Mouse (Mus musculus) adrenal gland, adult 10 weeks (tissue): ENCODE results near the gene Inhba. TPM values are rescaled to one million over a fixed set of nuclear protein-coding genes. Genes with fewer than 3 reads are reported as not detected.

Experiments used
- polyA plus RNA-seq: library from polyadenylated mRNA; stranded (reverse); fragments of 350-450 nt; fragmentation: Illumina TruSeq; extraction: RNeasy Lipid Tissue Mini Kit (QIAGEN cat#74804); gene quantifications from one replicate; pipeline ENCODE4 v1.2.3, GENCODE M21; 2014; ENCODE audit warnings: low read depth, low replicate concordance

Gene Inhba
- 3.8 TPM for polyA plus RNA-seq

DNA sequence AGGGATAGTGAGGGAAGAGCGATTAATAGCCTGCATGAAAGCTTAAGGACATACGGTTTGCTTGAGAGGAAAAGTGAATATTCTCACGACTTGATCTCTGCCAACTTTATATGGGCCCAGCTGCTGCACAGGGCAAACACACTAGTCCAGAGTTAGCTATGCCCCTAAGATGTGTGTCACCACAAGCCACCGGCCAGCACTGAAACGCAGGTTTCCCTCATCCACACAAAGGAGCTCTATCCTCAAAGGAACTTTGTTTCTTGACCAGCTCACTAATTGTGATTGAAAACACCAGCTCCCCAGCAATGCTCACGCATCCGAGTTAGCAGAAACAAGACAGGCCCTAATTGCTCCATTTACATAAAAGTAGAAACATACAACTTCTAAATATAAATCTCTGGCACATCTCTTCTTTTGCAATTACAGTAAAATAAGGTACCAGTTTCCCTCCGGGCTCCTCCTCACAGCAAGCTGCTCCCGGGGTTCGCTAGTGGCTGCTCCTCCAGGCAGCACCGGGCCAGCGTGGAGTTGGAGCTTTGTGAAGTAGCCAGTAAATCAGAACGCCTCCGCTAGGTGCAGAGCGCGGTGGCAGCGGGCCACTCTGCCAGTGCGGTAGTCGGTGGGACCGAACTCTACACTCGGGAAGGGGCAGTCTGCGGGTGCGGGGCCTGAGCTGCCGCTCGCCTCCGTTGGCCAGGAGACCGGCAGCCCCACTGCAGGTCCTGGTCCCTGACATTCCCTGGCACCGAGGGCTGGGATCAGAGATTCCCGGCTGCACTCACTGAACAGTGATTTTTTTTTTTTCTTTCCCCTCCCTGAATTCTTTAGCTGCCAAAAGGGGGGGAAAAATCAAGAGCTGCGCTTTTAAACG lies at the start of gene Inhba:
Gene Inhba (plus strand): TSS at position 480 of the 871 bp plus-strand sequence.

